ENCODE assay signal across 8 mouse cellular contexts in the genomic region with DNA sequence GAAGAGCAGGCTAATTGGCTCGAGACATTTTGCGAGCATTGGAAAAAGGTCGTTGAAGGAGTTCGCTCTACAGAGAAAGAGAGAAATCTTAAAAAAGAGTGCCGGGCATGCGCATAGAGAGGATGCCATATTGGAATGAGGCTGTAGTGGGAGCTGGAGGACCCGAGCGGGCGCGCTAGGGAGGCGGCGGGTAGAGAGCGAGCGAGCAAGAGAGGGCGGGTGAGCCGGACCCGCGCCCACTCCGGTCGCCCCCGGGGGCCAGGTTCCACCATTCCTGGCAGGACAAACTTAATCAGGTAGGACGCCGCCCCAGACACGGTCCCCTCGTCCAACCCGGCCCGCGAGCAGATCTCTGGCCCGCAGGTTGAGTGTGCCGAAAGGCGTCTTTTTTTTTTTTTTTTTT. TPM values are rescaled to one million over a fixed set of nuclear protein-coding genes. Genes with fewer than 3 reads are reported as not detected.
DNase-seq lines count a peak whose midpoint lies in the region; ATAC-seq and TF ChIP-seq lines count a peak whose summit lies in the region.

No protein-coding gene starts in this region.

- peaks cover 50% of the 10 kb centered on the region for H3K4me1 ChIP-seq in G1E (ENCODE audit: insufficient read depth, low read depth, low read length)
- peaks cover 19% of the 10 kb centered on the region for H3K4me1 ChIP-seq in forebrain, postnatal 0 days (ENCODE audit: insufficient read depth)

- peaks cover 32% of the 10 kb centered on the region for H3K27me3 ChIP-seq in G1E (ENCODE audit: insufficient read depth, low read length)
- H3K27me3 ChIP-seq in forebrain, postnatal 0 days (ENCODE audit: insufficient read depth, low read length): peaks cover 63% of the 10 kb centered on the region

- WGBS in forebrain, postnatal 0 days: 3% methylated on average over 31 of the region's 31 CpGs

- H3K9me3 ChIP-seq in G1E (replicated peaks): no peaks in the 10 kb centered on the region
- no peaks in the 10 kb centered on the region for H3K9me3 ChIP-seq in forebrain, postnatal 0 days (ENCODE audit: low read length)

- peak overlapping the region; percentile 97 for H3K4me2 ChIP-seq in forebrain, postnatal 0 days (ENCODE audit: low read depth)

- no peak for TF ChIP-seq CTCF in G1E (IDR thresholded peaks at IDR 0.05; ENCODE audit: low read depth, low read length)
- TF ChIP-seq CTCF in forebrain, postnatal 0 days (IDR thresholded peaks at IDR 0.05; ENCODE audit: low read depth): peak; percentile 59

- 0 out of 2 replicates have a peak, but pooled peaks have one; percentile 46 for ATAC-seq in G1E (ENCODE audit: extremely low read depth, insufficient number of reproducible peaks, low FRiP score, poor library complexity, severe bottlenecking)
- peak; percentile 88 for ATAC-seq in forebrain, postnatal 0 days

- peak; percentile 78 for DNase-seq in G1E (ENCODE audit: low spot score)
- DNase-seq in cerebellum, adult 18-20 months: peak; percentile 14 to 31
- DNase-seq in forebrain, postnatal 0 days: peak; percentile 87
- DNase-seq in heart, postnatal 4 days: peak; percentile 68
- DNase-seq in layer of hippocampus, adult 9-11 months: peak; percentile 48
- peak; percentile 76 for DNase-seq in lung, postnatal 10 days
- DNase-seq in ovary, postnatal 14 days (ENCODE audit: low spot score): peak; percentile 45
- DNase-seq in thymus, postnatal 36 days: peak; percentile 64 to 65

- peak overlapping the region; percentile 47; the same call in 1 of the 2 replicates for H3K9ac ChIP-seq in forebrain, postnatal 0 days

- H3K36me3 ChIP-seq in G1E (replicated peaks): peaks cover 10% of the 10 kb centered on the region
- H3K36me3 ChIP-seq in forebrain, postnatal 0 days (ENCODE audit: insufficient read depth): no peaks in the 10 kb centered on the region

- H3K4me3 ChIP-seq in G1E (ENCODE audit: low read depth, low read length): peak overlapping the region; percentile 78
- H3K4me3 ChIP-seq in forebrain, postnatal 0 days (ENCODE audit: low read depth, low read length): peak overlapping the region; percentile 62

- no peak overlapping the region for H3K27ac ChIP-seq in forebrain, postnatal 0 days (ENCODE audit: low read depth, low read length)

RNA-seq across cellular contexts. Expression of a gene that starts 2.0 kb away (rescaled TPM):
- total RNA-seq in G1E (2014; fragmentation: Nextera tagmentation): 76.5 and 79.8 TPM in 2 replicates
- 26.5 and 26.8 TPM in 2 replicates for total RNA-seq in G1E (2017)
- 25.0 and 27.4 TPM in 2 replicates for polyA plus RNA-seq in G1E (2012)
- 4.4 and 6.4 TPM in 2 replicates for total RNA-seq in forebrain, postnatal 0 days (2014; rRNA removed)
- polyA plus RNA-seq in forebrain, postnatal 0 days (2015; fragmentation: Nextera tagmentation; extraction: Ambion mirVana): 1.6 and 2.2 TPM in 2 replicates
- total RNA-seq in heart, postnatal 4 days (2021): 1 to 10 TPM; 1.4 to 1.6 TPM

Comparison
In these comparisons a context has a peak if more than half of its experiments do, and no peak if none do; other contexts are left out.
1. DNase-seq: peak in every context shown above with its lines; median percentile 87 in forebrain, postnatal 0 days; 78 in G1E; 76 in lung, postnatal 10 days; 68 in heart, postnatal 4 days; 64 in thymus, postnatal 36 days; 48 in layer of hippocampus, adult 9-11 months; 45 in ovary, postnatal 14 days; 22 in cerebellum, adult 18-20 months.